Mouse (Mus musculus): ENCODE measurements at regions not wholly inside any gene's neighbourhood (a gene's known extent, or its start where the extent isn't known, plus 50 kb on each side); places are given as distances from the start of the nearest gene placed in this dataset.

DNA sequence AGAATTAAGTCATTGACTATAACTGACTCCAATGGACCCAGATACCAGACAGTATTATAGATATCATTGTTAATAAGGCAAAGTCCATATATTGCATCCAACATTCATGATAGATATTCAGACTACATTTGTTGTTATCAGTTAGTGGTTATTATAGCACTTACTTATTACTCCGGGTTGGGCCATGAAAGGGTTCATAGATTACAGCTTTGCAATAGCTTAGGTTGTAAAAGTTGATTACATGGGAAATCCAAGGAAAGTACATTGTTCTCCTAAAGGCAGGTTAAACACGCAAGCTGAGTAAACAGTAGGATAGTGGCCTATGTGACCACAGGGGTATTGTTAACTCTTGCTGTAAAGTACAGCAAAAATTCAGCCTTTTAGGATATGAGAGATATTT lies 89.3 kb upstream of the Actbl2 start:
- Histone ChIP-seq H3K4me3 (no peak overlapping the region), H3K36me3 (no peaks in the 10 kb centered on the region), H3K9me3 (no peaks in the 10 kb centered on the region), H3K9ac (no peak overlapping the region), H3K27ac (no peak overlapping the region), H3K4me2 (no peak overlapping the region), H3K27me3 (no peaks in the 10 kb centered on the region), H3K4me1 (no peaks in the 10 kb centered on the region)
- WGBS: 60% methylated on average over 2 of the region's 2 CpGs
- no peak for ATAC-seq (ENCODE audit: insufficient number of reproducible peaks, low FRiP score, low TSS enrichment, low read depth)

DNA sequence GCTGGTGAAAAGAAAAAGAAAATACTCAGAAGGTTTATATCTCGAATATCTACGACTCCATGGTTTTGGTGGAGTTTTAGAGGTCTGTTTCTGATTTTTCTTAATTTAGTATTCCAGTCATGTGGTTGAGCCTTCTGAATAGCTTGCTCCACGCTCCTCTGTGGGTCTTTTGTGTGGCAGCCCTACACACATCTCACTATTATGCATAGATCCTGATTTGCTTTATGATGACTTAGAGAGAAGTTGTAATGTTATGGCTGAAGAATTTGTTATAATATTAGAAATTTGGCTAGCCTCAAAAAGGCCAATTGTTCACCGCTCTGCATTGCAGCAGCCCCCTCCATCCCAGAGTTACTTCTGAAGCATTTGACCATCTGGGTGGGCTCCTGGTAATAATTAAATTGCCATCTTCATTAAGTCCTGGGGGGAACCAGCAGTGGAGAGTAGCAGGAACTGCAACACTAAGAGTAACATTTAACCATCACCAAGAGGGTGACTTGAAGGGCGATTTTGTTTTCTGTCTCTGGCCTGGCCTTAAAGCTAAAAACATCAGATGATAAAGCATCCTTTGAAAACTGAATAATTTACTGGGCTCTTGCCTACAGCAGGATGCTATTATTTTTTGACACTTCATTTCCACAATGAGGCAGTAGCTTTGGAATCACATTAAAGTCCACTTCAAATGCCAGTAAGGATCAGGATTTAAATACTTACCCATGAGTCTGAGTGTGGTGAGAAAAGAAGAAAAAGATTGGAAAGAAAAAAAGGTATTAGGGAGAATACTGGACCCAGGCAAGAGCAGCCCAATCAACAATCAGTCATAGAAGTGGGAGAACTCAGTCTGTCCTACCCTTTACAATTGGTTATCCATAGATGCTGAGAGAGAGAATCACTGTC lies 84.3 kb upstream of the Actbl2 start:
- Histone ChIP-seq H3K4me3 (no peak overlapping the region), H3K36me3 (no peaks in the 10 kb centered on the region), H3K27ac (no peak overlapping the region), H3K27me3 (no peaks in the 10 kb centered on the region), H3K4me1 (no peaks in the 10 kb centered on the region), H3K4me2 (no peak overlapping the region), H3K9ac (no peak overlapping the region), H3K9me3 (no peaks in the 10 kb centered on the region)
- 41% methylated on average over 5 of the region's 5 CpGs for WGBS
- no peak for ATAC-seq (ENCODE audit: insufficient number of reproducible peaks, low FRiP score, low TSS enrichment, low read depth)

DNA sequence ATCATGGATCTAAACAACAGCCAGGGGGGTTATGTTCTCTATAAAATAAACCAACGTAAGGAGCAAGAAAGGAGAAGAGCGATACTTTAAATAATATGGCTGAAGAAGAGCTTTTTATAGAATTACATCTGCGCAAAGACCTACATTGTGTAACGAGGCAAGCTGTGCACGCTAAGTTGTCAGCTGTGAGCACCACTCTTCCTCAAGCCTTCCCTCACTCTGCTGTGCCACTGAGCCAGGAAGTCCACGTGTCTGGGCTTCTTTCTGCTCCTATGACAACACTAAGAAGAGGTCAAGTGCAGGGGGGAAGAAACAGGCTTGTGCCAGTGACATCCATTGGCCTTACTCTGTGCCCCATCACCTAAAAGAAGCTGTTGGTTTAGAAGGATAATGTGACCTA lies 75.6 kb upstream of the Actbl2 start:
- ATAC-seq (ENCODE audit: insufficient number of reproducible peaks, low FRiP score, low TSS enrichment, low read depth): no peak

DNA sequence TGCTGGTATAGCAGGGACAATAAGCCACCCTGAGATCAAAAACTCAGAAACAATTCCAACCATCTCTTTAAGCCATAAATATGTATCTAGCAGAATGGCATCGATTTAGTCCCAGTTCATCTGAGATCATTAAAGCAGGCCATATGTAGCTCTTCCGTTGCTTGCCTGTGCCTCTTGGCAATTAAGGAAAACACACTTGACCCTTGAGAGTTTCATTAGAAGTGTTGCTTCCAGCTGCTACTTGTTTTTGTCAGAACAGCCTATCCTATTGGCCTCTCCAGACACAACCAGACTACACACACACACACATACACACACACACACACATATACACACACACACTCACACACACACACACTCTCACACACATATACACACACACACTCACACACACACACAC lies 71.5 kb upstream of the Actbl2 start:
- H3K4me2 ChIP-seq: no peak overlapping the region
- H3K4me1 ChIP-seq: no peaks in the 10 kb centered on the region
- H3K27ac ChIP-seq: no peak overlapping the region
- no peak overlapping the region for H3K9ac ChIP-seq
- no peaks in the 10 kb centered on the region for H3K36me3 ChIP-seq
- no peak overlapping the region for H3K4me3 ChIP-seq
- no peak for ATAC-seq (ENCODE audit: insufficient number of reproducible peaks, low FRiP score, low TSS enrichment, low read depth)
- H3K27me3 ChIP-seq: no peaks in the 10 kb centered on the region
- WGBS: 29% methylated on average over 2 of the region's 2 CpGs
- no peaks in the 10 kb centered on the region for H3K9me3 ChIP-seq

More for the DNA sequence above, 75.6 kb upstream of the Actbl2 start:
- Histone ChIP-seq H3K9me3 (no peaks in the 10 kb centered on the region), H3K4me1 (no peaks in the 10 kb centered on the region), H3K4me3 (no peak overlapping the region), H3K4me2 (no peak overlapping the region), H3K9ac (no peak overlapping the region), H3K27me3 (no peaks in the 10 kb centered on the region), H3K27ac (no peak overlapping the region), H3K36me3 (no peaks in the 10 kb centered on the region)
- WGBS: 80% methylated on average over 6 of the region's 6 CpGs

DNA sequence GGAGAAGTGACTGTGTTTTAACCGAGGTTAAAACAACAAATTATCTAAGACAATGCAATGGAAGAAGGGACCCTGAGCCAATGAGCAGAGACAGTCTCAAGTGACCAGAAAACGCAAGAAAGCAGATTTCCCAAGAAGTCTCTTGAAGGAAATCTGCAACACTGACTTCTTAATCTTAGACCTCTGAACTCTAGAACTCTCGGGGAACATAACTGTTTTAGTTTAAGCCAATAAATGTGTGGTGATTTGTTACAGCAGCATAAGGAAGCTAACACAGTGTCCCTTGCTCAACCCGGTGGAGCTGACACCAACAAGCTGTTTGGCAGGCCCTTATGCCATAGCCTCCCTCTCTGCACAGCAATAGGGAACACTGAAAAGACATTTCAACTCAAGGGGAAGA lies 69.0 kb upstream of the Actbl2 start:
- no peaks in the 10 kb centered on the region for H3K9me3 ChIP-seq
- WGBS: 69% methylated on average over 4 of the region's 4 CpGs
- no peak for ATAC-seq (ENCODE audit: insufficient number of reproducible peaks, low FRiP score, low TSS enrichment, low read depth)

DNA sequence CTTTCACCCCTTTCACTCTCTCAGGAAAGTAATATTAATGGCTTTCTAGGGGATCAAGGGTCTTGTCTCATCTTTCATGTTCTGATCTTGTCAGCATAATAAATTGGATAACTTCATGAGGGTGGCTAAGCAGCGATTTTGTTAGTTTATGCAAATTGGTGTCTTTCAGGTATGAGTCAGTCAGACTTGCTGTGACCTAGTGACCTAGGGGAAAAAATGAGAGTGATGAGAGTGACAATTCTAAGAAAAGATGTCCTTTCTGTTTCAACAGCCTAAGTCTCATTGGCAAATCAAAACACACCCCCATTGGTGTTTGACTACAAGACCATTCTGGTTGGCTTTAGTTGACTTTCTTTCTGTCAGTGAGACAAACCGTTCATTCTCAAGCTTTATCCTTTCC lies 68.0 kb upstream of the Actbl2 start:
- Histone ChIP-seq H3K4me3 (no peak overlapping the region), H3K36me3 (no peaks in the 10 kb centered on the region), H3K4me2 (no peak overlapping the region), H3K9me3 (no peaks in the 10 kb centered on the region), H3K27me3 (no peaks in the 10 kb centered on the region), H3K4me1 (peaks cover 3% of the 10 kb centered on the region; the same call in 1 of the 2 replicates), H3K27ac (no peak overlapping the region), H3K9ac (no peak overlapping the region)
- no peak for ATAC-seq (ENCODE audit: insufficient number of reproducible peaks, low FRiP score, low TSS enrichment, low read depth)
- WGBS: 88% methylated on average over 2 of the region's 2 CpGs

More for the DNA sequence above, 69.0 kb upstream of the Actbl2 start:
- H3K4me1 ChIP-seq: no peaks in the 10 kb centered on the region
- H3K4me3 ChIP-seq: no peak overlapping the region
- H3K9ac ChIP-seq: no peak overlapping the region
- H3K27me3 ChIP-seq: no peaks in the 10 kb centered on the region
- no peak overlapping the region for H3K4me2 ChIP-seq
- no peak overlapping the region for H3K27ac ChIP-seq
- H3K36me3 ChIP-seq: no peaks in the 10 kb centered on the region

DNA sequence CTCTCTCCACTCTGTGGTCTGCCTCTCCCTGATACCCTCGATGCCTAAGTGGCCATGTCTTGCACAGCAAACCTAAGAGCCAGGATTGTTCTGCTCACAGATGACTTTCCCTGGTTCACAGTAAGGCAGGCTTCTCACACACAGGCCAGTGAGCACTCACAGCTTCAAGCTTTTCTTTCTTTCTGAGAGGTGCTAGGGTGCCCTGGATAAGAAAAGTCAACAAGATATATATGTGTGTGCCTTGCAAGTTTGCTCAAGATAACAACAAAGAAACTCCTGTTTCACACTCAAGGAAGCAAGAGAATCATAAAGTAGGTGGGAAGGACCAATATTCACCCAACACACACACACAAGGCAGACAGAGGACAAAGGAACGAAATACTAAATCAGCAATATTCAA lies 60.9 kb upstream of the Actbl2 start:
- Histone ChIP-seq H3K4me3 (no peak overlapping the region), H3K9ac (no peak overlapping the region), H3K36me3 (no peaks in the 10 kb centered on the region), H3K27ac (no peak overlapping the region), H3K4me1 (peaks cover 4% of the 10 kb centered on the region; the same call in 1 of the 2 replicates), H3K9me3 (no peaks in the 10 kb centered on the region), H3K4me2 (no peak overlapping the region), H3K27me3 (no peaks in the 10 kb centered on the region)
- ATAC-seq (ENCODE audit: insufficient number of reproducible peaks, low FRiP score, low TSS enrichment, low read depth): no peak
- WGBS: 80% methylated on average over 2 of the region's 2 CpGs

DNA sequence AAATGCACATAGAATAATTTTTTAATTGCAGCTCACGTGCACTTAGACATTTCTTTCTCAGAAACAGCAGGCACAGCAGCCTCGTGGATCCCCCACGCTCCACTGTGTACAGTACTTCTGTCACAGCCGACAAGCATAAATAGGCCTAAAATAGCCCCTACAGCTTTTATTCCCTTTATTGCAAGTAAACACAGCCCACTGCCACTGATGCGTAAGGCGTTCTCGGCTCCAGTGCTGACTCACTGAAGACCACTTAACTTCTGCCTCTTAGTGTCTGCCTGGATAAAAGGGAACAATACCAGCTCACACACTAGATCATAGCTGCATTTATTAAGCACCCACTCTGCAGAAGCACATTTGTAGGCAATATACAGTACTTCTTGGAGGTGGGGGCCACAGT lies 60.5 kb upstream of the Actbl2 start:
- Histone ChIP-seq H3K4me1 (peaks cover 4% of the 10 kb centered on the region; the same call in 1 of the 2 replicates), H3K27me3 (no peaks in the 10 kb centered on the region), H3K27ac (no peak overlapping the region), H3K4me2 (no peak overlapping the region), H3K9me3 (no peaks in the 10 kb centered on the region), H3K4me3 (no peak overlapping the region), H3K9ac (no peak overlapping the region), H3K36me3 (no peaks in the 10 kb centered on the region)
- ATAC-seq (ENCODE audit: insufficient number of reproducible peaks, low FRiP score, low TSS enrichment, low read depth): no peak
- WGBS: 62% methylated on average over 7 of the region's 7 CpGs

DNA sequence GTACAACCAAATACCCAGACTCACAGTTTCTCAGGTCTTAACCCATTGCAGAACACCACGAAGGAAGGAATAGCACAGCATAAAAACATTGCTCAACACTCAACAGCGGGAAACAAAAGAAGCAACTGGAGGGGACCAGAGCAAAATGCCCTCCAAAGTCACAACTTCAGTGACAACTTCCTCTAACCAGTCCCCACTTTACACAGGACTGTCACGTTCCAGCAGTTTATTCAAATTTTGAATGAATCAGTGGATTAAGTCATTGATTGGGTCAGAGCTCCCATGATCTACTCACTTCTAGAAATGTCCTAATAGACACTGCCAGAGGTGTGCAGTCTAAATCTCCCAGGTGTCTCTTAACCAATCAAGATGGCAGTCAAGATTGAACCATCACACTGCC lies 53.3 kb upstream of the Actbl2 start:
- Histone ChIP-seq H3K36me3 (no peaks in the 10 kb centered on the region), H3K4me3 (no peak overlapping the region), H3K4me1 (no peaks in the 10 kb centered on the region), H3K9me3 (no peaks in the 10 kb centered on the region), H3K9ac (no peak overlapping the region), H3K27me3 (no peaks in the 10 kb centered on the region), H3K27ac (no peak overlapping the region), H3K4me2 (no peak overlapping the region)
- no peak for ATAC-seq (ENCODE audit: insufficient number of reproducible peaks, low FRiP score, low TSS enrichment, low read depth)
- whole genome bisulfite sequencing: 85% methylated on average over 3 of the region's 3 CpGs

DNA sequence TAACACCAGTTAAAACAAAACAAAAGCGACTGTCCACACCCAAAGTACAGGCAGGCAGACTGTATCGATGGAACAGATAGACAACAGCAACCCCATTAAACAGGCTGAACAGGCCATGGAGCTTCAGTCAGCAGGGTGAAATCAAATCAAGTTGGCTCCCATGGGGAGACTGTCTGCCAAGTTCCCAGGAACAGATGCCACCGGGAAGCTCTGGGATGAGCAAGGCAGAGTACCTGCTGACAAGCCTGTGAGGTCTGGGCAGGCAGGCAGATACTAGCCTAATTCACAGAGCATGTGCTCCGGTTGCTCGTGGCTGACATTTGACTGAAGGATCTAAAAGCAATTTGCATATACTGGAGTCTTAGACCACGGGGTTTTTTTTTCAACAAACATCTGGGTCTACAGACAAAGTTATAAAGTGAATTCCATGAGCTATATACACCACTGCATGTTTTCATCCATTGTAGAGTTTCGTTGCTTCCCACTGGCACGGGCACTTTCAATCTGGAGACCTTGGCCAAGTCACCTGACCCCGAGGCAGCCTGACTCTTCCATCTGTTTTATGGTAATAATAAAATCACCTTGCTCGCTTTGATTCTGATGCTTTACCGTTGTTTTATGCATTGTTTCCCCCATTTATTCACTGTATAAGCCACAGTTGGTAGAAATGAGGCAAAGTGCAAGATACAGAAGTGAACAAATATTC lies 50.1 kb upstream of the Actbl2 start:
- Histone ChIP-seq H3K4me1 (no peaks in the 10 kb centered on the region), H3K27ac (no peak overlapping the region), H3K36me3 (no peaks in the 10 kb centered on the region), H3K27me3 (no peaks in the 10 kb centered on the region), H3K4me2 (no peak overlapping the region), H3K4me3 (no peak overlapping the region), H3K9me3 (no peaks in the 10 kb centered on the region), H3K9ac (no peak overlapping the region)
- no peak for ATAC-seq (ENCODE audit: insufficient number of reproducible peaks, low FRiP score, low TSS enrichment, low read depth)
- WGBS: 63% methylated on average over 11 of the region's 11 CpGs

Data from limb, embryonic 15.5 days (tissue).